ENCODE assay signal across 11 mouse cellular contexts in genomic region chr14:31406154-31406810, GRCm38 (mm10). TPM values are rescaled to one million over a fixed set of nuclear protein-coding genes. Genes with fewer than 3 reads are reported as not detected.
A peak's percentile ranks its signal among the peaks of the same experiment; 100 is the strongest.
DNase-seq lines count a peak whose midpoint lies in the region; TF ChIP-seq lines count a peak whose summit lies in the region.
"Had no signal": no experiment of that assay in that cellular context is flagged by ENCODE, and none has a peak within 500 bp of the region (broad histone marks: within the 10 kb centered on the region; RNA-seq: fewer than 3 reads in every experiment).

No protein-coding gene starts in this region.

- no peaks in the 10 kb centered on the region for H3K27me3 ChIP-seq in heart, adult 2 months (ENCODE audit: control insufficient read depth, insufficient read depth, low read length)
- H3K27me3 ChIP-seq: midbrain, embryonic 15.5 days had no signal

- WGBS in heart, adult 2 months = 56% methylated on average over 12 of the region's 12 CpGs

- TF ChIP-seq POLR2A in heart, adult 2 months (IDR thresholded peaks at IDR 0.05; ENCODE audit: insufficient read depth, low read depth, low read length) = 0 out of 2 replicates have a peak, but pooled peaks have one; percentile 19
- TF ChIP-seq POLR2A in bone marrow macrophage, adult 2 months (IDR thresholded peaks at IDR 0.05; ENCODE audit: borderline replicate concordance, low read depth, low read length) = no peak

- no peak for TF ChIP-seq EP300 in heart, adult 2 months (IDR thresholded peaks at IDR 0.05; ENCODE audit: insufficient read depth, low read depth, low read length)

- intact Hi-C loops in heart, adult 2 months (cut with DNase I) = no loop called here
- intact Hi-C loops in heart, postnatal 10 days (cut with DNase I) = no loop called here

- peaks cover 14% of the 10 kb centered on the region for H3K36me3 ChIP-seq in heart, adult 2 months (ENCODE audit: control insufficient read depth, insufficient read depth, low read length)
- H3K36me3 ChIP-seq: midbrain, embryonic 15.5 days had no signal

- no peaks in the 10 kb centered on the region for H3K79me2 ChIP-seq in heart, adult 2 months (replicated peaks; ENCODE audit: control insufficient read depth, insufficient read depth, low read length)

- DNase-seq in heart, adult 2 months = peak in 1 of 2 experiments; percentile 33
- DNase-seq in heart, postnatal 10 days = no peak
- no peak for DNase-seq in layer of hippocampus, adult 2 months (ENCODE audit: low spot score in 2 of 2)
- no peak for DNase-seq in layer of hippocampus, postnatal 10 days (ENCODE audit: low spot score in 2 of 2)
- DNase-seq in cerebellum, postnatal 10 days = peak; percentile 76 to 89
- DNase-seq in lung, postnatal 25 days (ENCODE audit: low spot score) = no peak
- no peak for DNase-seq in right cerebral cortex, postnatal 4 days
- DNase-seq: B cell, adult 2 months; thymus, adult 18-20 months had no signal

- H3K27ac ChIP-seq in heart, adult 2 months = peak overlapping the region; percentile 87
- H3K27ac ChIP-seq in layer of hippocampus, adult 2 months = peak overlapping the region; percentile 86
- H3K27ac ChIP-seq in bone marrow macrophage, adult 2 months (ENCODE audit: insufficient read depth, low read depth, low read length) = peak overlapping the region; percentile 49
- H3K27ac ChIP-seq: midbrain, embryonic 15.5 days had no signal

- peaks cover 43% of the 10 kb centered on the region for H3K4me1 ChIP-seq in heart, adult 2 months (ENCODE audit: control insufficient read depth, insufficient read depth, low read length)
- H3K4me1 ChIP-seq in bone marrow macrophage, adult 2 months (ENCODE audit: control insufficient read depth, insufficient read depth, low read length) = peaks cover 74% of the 10 kb centered on the region
- H3K4me1 ChIP-seq: midbrain, embryonic 15.5 days had no signal

- 0 out of 2 replicates have a peak overlapping the region, but pooled peaks have one; percentile 1 for H3K9ac ChIP-seq in heart, adult 2 months (ENCODE audit: low read depth, low read length)
- H3K9ac ChIP-seq: midbrain, embryonic 15.5 days had no signal

- no peak for TF ChIP-seq CTCF in heart, adult 2 months (IDR thresholded peaks at IDR 0.05)
- TF ChIP-seq CTCF in layer of hippocampus, adult 2 months (conservative IDR thresholded peaks at IDR 0.05) = no peak
- no peak for TF ChIP-seq CTCF in bone marrow macrophage, adult 2 months (IDR thresholded peaks at IDR 0.05; ENCODE audit: low read depth, low read length)

- no peak overlapping the region for H3K4me3 ChIP-seq in heart, adult 2 months
- no peak overlapping the region for H3K4me3 ChIP-seq in layer of hippocampus, adult 2 months
- H3K4me3 ChIP-seq in bone marrow macrophage, adult 2 months (ENCODE audit: insufficient read depth, low read length) = no peak overlapping the region
- H3K4me3 ChIP-seq: midbrain, embryonic 15.5 days had no signal

RNA-seq across cellular contexts. Expression of gene Sh3bp5, which starts 29.6 kb away (rescaled TPM):
- total RNA-seq in heart, adult 2 months (2021) = 10 to 100 TPM; 51.0 to 58.3 TPM
- polyA plus RNA-seq in heart, adult 2 months (2012; rRNA removed) = 27.0 and 37.1 TPM in 2 replicates
- 10 to 100 TPM; 59.7 to 65.1 TPM for total RNA-seq in heart, postnatal 10 days (2021)
- 100 to 1,000 TPM; 147 to 158 TPM for total RNA-seq in layer of hippocampus, adult 2 months (2021)
- 100 to 1,000 TPM; 120 to 125 TPM for total RNA-seq in layer of hippocampus, postnatal 10 days (2021)
- 93.0 and 99.5 TPM in 2 replicates for polyA plus RNA-seq in bone marrow macrophage, adult 2 months (2012; ENCODE audit: insufficient read depth, insufficient read length, missing spikeins)

Comparison
In these comparisons a context has a peak if more than half of its experiments do, and no peak if none do; other contexts are left out.
1. DNase-seq: peak in cerebellum, postnatal 10 days (2 of 2); none in heart, postnatal 10 days (0 of 2), layer of hippocampus, adult 2 months (0 of 2), layer of hippocampus, postnatal 10 days (0 of 2), lung, postnatal 25 days (single experiment) and right cerebral cortex, postnatal 4 days (single experiment).
2. Peak in every context shown above with its lines, with median percentiles within 50 percentile points of each other: H3K27ac ChIP-seq.